Mouse (Mus musculus) thymus, adult 18-20 months (tissue): ENCODE measurements around the gene Spesp1.

ENCODE experiments used
- DNase-seq, 2 experiments: peaks; one replicate each; pipeline ENCODE4 v3.0.0; 2022; ENCODE audit warnings: mixed read lengths in 2 of 2

The Spesp1 gene

DNA sequence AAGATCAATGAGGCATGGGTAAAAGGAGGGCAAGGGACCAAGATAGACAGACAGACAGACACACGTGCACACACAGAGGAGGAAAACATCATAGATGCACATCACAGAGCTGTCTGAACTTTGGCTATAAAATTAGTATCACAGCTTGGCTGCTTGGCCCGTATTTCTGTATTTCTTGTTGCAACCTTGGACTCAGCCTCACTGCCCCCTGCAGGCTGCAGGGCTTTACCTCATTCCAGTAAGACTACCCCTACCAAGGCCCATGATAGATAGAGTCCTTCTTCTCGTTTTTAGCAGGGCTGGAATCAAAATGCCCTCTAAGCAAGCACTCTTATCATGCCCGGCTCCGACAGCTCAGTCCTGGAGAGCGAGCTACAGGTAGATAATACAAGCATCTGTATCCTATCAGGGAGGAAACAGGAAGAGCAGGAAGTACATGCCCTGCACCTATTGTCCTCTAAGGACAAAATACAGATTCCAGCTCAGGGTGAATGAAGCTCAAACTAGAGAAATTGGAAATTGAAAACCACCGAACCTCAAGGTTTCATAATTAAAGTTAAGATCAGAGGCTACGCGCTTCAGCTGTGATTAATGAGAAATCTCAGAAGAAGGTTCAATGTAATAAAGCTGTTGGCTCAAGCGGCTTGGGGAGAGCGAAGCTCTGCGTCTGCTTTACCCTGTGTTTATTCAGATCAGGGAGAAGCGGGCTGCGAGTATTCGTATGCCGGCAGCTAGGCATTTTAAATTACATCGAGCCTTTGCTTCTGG lies 36.2 kb downstream of the Spesp1 start:
- DNase-seq, result no peak

DNA sequence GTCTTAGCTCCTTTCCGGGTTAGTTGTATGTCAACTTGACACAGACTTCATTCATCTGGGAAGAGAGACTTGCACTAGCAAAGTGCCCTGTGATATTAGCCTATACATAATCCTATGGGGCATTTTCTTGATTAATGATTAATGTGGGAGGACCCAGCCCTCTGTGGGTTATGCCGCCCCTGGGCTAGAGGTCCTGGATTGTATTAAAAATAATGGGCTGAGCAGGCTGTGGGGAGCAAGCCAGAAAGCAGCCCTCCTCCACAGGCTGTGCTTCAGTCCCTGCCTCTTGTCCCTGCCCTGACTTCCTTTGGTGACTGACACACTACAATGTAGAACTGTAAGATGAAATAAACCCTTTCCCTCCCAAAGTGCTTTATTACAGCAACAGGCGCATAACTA lies 37.4 kb downstream of the Spesp1 start:
- DNase-seq, result no peak

DNA sequence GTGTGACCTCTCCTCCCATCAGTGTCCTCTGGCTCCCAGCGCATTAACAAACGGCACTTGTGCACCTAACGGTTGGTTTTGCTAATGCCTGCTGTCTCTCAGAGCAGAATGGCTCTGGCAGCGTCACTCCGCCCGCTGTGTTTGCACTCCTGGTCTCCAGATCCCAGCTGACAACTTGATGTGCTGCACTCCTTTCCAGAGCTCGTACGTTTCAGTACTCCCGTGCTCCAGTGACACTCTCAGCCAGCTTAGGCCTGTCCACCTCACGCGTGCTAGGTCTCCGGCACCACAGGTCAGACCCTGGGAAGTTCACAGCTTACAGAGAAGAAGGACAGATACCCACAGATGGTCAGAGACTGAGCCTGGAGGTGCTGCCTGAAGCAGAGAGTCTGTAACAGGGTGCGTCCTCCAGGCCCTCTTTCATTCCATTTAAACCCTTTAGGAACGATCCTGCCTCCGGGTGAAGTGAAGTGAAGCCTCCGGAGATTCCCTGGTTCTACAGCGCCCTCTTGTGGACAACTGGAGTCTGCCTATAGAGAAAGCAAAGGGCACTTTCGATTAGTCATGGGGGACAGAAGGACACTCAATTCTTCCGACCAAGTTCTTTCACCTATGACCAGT lies 37.9 kb downstream of the Spesp1 start:
- DNase-seq, result no peak

DNA sequence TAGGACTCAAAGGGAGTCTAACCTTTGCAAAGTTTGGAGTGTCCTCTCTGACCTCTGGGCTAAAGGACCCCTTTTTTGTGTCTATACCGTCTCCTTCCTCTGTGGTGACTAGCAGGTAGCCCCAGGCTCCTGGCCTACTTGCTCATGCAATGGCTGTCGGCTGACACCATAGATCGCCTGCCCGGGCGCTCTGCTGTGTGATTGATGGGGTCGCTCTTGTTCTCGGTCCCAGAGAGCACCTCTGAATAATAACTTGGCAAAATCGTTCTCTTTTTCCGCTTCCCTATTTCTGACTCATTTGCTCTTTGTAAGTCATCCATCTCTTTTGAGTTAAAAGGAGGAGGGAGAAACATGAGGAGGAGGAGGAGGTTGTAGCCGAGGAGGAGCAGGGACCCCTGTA lies 42.0 kb downstream of the Spesp1 start:
- no peak for DNase-seq

DNA sequence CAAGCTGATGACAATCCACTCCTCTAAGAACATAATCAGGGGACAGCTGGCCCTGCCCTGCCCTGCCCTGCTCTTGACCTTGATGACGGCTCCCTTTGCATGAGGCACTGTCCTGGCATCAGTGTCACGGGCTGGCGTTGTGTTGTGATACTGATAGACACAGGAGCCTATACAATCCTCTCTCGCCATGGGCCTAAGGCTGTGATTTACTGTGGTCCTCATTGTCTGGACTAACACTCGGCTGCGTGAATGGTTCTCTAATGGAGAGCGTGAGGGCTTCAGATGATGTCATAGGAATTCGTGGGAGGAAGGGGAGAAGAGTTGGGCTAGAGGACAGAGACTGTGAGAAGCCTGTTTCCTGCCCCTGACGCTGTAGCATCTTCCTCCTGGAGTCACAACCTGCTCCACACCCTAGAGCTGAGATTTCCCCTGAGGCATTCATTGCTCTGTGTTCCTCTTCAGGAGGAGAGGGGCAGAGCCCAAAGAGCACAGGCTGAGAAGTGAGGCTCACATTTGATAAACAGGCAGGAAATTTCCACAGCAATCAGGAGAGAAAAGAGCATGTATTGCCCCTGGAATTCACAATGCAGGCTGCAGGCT lies 44.5 kb downstream of the Spesp1 start:
- DNase-seq, result no peak

DNA sequence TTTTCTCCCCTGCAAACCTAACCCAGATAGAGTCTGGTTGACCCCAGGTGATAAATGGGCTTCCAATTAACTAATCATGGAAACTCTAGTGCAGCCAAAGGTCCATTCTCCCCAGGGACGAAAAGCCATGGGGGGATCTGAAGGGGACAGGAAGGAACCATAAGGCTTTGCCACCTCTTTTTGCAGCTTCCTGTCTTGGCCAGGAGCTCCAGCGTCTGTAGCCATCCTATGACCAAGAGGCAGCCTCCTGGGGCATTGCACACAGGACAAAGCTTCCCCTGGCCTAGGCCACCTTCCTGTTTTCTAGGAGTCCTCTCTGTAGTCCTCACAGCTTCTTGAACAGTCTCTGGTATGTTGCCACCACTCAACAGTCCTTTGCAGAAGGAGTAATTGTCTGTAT lies 46.5 kb downstream of the Spesp1 start:
- no peak for DNase-seq

DNA sequence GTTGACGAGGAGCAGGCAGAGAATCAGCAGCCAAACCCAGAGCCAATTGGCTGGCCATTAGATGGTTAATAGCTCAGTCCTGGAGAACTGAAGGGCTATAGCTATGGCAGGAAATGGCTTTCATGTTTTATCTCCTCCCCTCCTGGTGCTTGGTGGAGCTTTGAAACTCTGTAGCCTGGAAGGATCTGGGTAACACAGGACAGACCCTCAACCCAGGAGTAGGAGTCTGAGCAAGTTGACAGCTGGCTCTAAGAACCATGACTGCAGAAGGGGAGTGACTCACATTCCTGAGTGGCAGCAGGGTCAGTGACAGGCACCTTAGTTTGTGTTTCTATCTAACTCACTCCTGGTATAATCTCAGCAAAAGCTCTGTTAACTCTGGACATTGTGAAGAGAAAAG lies 49.4 kb downstream of the Spesp1 start:
- no peak for DNase-seq

DNA sequence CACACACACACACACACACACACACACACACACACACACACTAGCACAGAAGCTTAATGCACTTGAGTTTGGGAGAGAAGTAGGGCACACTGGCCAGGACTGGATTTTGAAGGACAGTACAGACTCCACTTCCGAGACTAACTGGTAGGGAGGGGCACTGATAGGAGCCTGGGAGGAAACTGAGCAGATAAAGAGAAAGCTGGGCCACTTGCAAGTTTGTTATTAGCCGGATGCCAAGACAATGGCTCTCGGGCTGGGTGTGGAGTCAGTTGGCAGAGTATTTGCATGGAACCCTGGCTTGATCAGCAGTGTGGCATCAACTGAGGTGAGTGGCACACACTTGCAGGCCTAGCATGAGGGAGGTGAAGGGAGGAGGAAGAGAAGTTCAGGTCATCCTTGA lies 51.0 kb downstream of the Spesp1 start:
- no peak for DNase-seq

DNA sequence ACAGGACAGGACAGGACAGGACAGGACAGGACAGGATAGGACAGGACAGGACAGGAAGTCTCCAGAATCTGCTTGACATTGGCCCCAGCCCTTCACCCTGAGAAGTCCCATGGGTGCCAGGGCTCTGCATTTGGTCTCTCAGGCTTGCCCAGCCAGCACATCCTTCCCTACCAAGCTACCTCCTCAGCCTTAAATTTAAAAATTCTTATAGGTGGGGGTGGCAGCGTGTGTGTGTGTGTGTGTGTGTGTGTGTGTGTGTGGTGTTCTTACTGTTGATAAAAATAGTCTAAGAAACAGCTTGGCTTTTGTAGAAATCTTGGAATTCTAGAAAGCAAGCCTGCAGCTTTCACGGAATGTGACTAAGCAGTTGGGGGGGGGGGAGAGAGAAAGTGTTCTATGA lies 52.0 kb downstream of the Spesp1 start:
- no peak for DNase-seq

DNA sequence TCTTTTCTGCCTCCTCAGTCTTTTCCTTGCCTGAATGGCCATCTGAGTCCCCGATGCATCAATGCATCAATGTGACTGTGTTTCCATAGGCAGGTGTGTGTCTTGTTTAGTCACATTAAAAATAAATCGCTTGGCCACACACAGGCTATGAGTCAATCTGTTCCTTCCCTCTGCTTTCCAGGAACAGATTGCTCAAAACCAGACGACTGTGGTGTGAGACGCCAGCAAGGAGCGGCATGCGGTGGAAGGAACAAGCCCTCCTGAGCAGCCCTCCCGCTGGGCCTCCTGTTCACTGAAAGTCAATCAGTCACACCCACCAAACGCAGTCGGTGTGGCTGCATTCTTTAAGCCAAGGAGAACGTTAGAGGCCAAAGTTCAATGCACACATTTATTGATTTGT lies 59.5 kb downstream of the Spesp1 start:
- no peak for DNase-seq

DNA sequence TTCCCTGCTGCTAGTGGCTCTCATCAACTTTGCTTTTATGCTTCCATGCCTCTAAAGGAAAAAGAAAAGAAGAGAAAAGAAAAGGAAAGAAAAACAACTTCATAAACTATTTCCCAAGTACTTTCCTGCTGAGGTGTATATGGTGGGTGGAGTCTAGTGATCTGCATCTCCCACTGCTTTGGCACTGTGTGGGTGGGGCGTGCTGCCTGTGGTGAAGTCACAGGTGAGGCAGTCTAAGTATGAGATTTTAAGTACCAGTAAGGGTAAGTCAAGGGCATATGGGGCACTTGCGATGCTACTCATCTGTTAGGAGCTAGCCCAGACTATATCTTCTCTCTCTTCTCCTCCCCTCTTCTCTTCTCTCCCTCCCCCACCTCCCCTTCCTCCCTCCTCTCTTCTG lies 60.0 kb downstream of the Spesp1 start:
- DNase-seq, result no peak
